Mouse (Mus musculus) MEL (cell line): ENCODE data around the gene Chchd5. TPM values are rescaled to one million over a fixed set of nuclear protein-coding genes. Genes with fewer than 3 reads are reported as not detected.

Experiments
- DNase-seq: peaks from one replicate; pipeline ENCODE4 v3.0.0; 2011; ENCODE audit warnings: low read depth, low spot score
- H3K27ac ChIP-seq: 2 replicates; pipeline ENCODE4 v1.5.1; 2012; ENCODE audit warnings: low read depth, mild to moderate bottlenecking, control low read depth, low read length, moderate library complexity; ENCODE audit not compliant: control insufficient read depth
- H3K27me3 ChIP-seq, 2 experiments: fragments of 150-350 bp in 1 of 2; sonication (generic) in 1 of 2; 2 replicates each; pipeline ENCODE4 v1.6.1; 2012; ENCODE audit warnings: low read length in 2 of 2, mild to moderate bottlenecking in 2 of 2, improper control_type of control experiment in 1 of 2, moderate library complexity in 1 of 2; ENCODE audit not compliant: insufficient read depth in 2 of 2, control insufficient read depth in 1 of 2
- H3K36me3 ChIP-seq, 2 experiments: 2 replicates each; pipeline ENCODE4 v1.6.1; 2012 to 2014; ENCODE audit warnings: low read length in 2 of 2, improper control_type of control experiment in 1 of 2, inconsistent platforms in 1 of 2, mild to moderate bottlenecking in 1 of 2; ENCODE audit not compliant: insufficient read depth in 2 of 2, control insufficient read depth in 1 of 2
- H3K4me1 ChIP-seq, 2 experiments: fragments of 150-350 bp in 1 of 2; sonication (generic) in 1 of 2; 2 replicates each; pipeline ENCODE4 v1.6.1; 2012; ENCODE audit warnings: low read length in 2 of 2, improper control_type of control experiment in 1 of 2, mild to moderate bottlenecking in 1 of 2; ENCODE audit not compliant: insufficient read depth in 2 of 2, control insufficient read depth in 1 of 2
- H3K4me3 ChIP-seq, 2 experiments: fragments of 150-350 bp in 1 of 2; sonication (generic) in 1 of 2; 2 replicates each; pipeline ENCODE4 v1.5.1; 2012; ENCODE audit warnings: low read depth in 2 of 2, low read length in 2 of 2, mild to moderate bottlenecking in 2 of 2, moderate library complexity in 2 of 2, control low read depth in 1 of 2, improper control_type of control experiment in 1 of 2; ENCODE audit not compliant: control insufficient read depth in 1 of 2, insufficient read depth in 1 of 2
- H3K79me2 ChIP-seq: 2 replicates; pipeline ENCODE4 v1.6.1; 2012; ENCODE audit warnings: mild to moderate bottlenecking, low read length, moderate library complexity; ENCODE audit not compliant: control insufficient read depth, poor library complexity, insufficient read depth
- H3K9ac ChIP-seq: 2 replicates; pipeline ENCODE4 v1.6.1; 2012; ENCODE audit warnings: low read depth, mild to moderate bottlenecking, control low read depth, low read length, moderate library complexity; ENCODE audit not compliant: control insufficient read depth, poor library complexity, severe bottlenecking
- H3K9me3 ChIP-seq: fragments of 150-350 bp; sonication (generic); replicated peaks from 2 replicates; pipeline ENCODE4 v1.6.1; 2012; ENCODE audit warnings: mild to moderate bottlenecking, low read length, improper control_type of control experiment, moderate library complexity; ENCODE audit not compliant: insufficient read depth
- BHLHE40 ChIP-seq: IDR thresholded peaks from 2 replicates; pipeline ENCODE4 v1.6.1; 2012; ENCODE audit warnings: low read depth, mild to moderate bottlenecking, inconsistent platforms, low read length, improper control_type of control experiment, borderline replicate concordance
- CHD2 ChIP-seq: IDR thresholded peaks from 2 replicates; pipeline ENCODE4 v1.6.1; 2011; ENCODE audit warnings: low read length, improper control_type of control experiment
- CTCF ChIP-seq, 3 experiments: IDR thresholded peaks in 2 of 3; conservative IDR thresholded peaks in 1 of 3; 2 replicates each; pipeline ENCODE4 v1.5.1; 2011 to 2012; ENCODE audit warnings: low read length in 3 of 3, low read depth in 2 of 3, mild to moderate bottlenecking in 2 of 3, improper control_type of control experiment in 1 of 3, inconsistent platforms in 1 of 3, mixed read lengths in 1 of 3, moderate library complexity in 1 of 3; ENCODE audit not compliant: control insufficient read depth in 1 of 3, insufficient read depth in 1 of 3, poor library complexity in 1 of 3, severe bottlenecking in 1 of 3
- ELF1 ChIP-seq: IDR thresholded peaks from 2 replicates; pipeline ENCODE4 v1.6.1; 2014; ENCODE audit warnings: low read depth, mild to moderate bottlenecking, inconsistent platforms, low read length, improper control_type of control experiment, moderate library complexity
- GABPA ChIP-seq: IDR thresholded peaks from 2 replicates; pipeline ENCODE4 v1.6.1; 2012; ENCODE audit warnings: low read depth, mild to moderate bottlenecking, inconsistent platforms, low read length, improper control_type of control experiment, moderate library complexity
- GATA1 ChIP-seq: IDR thresholded peaks from 2 replicates; pipeline ENCODE4 v1.6.1; 2011; ENCODE audit warnings: low read depth, low read length, improper control_type of control experiment
- MAFK ChIP-seq: IDR thresholded peaks from 2 replicates; pipeline ENCODE4 v1.6.1; 2011; ENCODE audit warnings: low read depth, mild to moderate bottlenecking, low read length, improper control_type of control experiment, borderline replicate concordance
- MAX ChIP-seq: IDR thresholded peaks from 2 replicates; pipeline ENCODE4 v1.6.1; 2011; ENCODE audit warnings: low read length, improper control_type of control experiment
- MYB ChIP-seq: IDR thresholded peaks from 2 replicates; pipeline ENCODE4 v1.6.1; 2011; ENCODE audit warnings: mild to moderate bottlenecking, low read depth, low read length, improper control_type of control experiment
- MYC ChIP-seq: IDR thresholded peaks from 2 replicates; pipeline ENCODE4 v1.6.1; 2011; ENCODE audit warnings: low read depth, mild to moderate bottlenecking, low read length, improper control_type of control experiment, moderate library complexity
- POLR2AphosphoS2 ChIP-seq: IDR thresholded peaks from 2 replicates; pipeline ENCODE4 v1.6.1; 2011; ENCODE audit warnings: low read length, improper control_type of control experiment
- RAD21 ChIP-seq: IDR thresholded peaks from 2 replicates; pipeline ENCODE4 v1.6.1; 2011; ENCODE audit warnings: mild to moderate bottlenecking, low read depth, low read length, improper control_type of control experiment
- RCOR1 ChIP-seq: IDR thresholded peaks from 2 replicates; pipeline ENCODE4 v1.6.1; 2012; ENCODE audit warnings: low read depth, mild to moderate bottlenecking, inconsistent platforms, low read length, improper control_type of control experiment
- SMC3 ChIP-seq: IDR thresholded peaks from 2 replicates; pipeline ENCODE4 v1.6.1; 2011; ENCODE audit warnings: low read depth, low read length, improper control_type of control experiment
- USF2 ChIP-seq, 2 experiments: IDR thresholded peaks; 2 replicates each; pipeline ENCODE4 v1.6.1; 2011 to 2012; ENCODE audit warnings: improper control_type of control experiment in 2 of 2, low read length in 2 of 2, borderline replicate concordance in 1 of 2, inconsistent platforms in 1 of 2, low read depth in 1 of 2, mild to moderate bottlenecking in 1 of 2; ENCODE audit not compliant: insufficient read depth in 1 of 2
- ZKSCAN1 ChIP-seq: IDR thresholded peaks from 2 replicates; pipeline ENCODE4 v1.6.1; 2012; ENCODE audit warnings: low read depth, mild to moderate bottlenecking, inconsistent platforms, low read length, improper control_type of control experiment, moderate library complexity
- ZNF384 ChIP-seq: IDR thresholded peaks from 2 replicates; pipeline ENCODE4 v1.6.1; 2012; ENCODE audit warnings: low read depth, mild to moderate bottlenecking, inconsistent platforms, low read length, improper control_type of control experiment
- polyA plus RNA-seq, 2 experiments: library from polyadenylated mRNA; stranded (reverse) in 1 of 2; unstranded in 1 of 2; fragments of >175 nt in 1 of 2; fragments of >200 nt in 1 of 2; gene quantifications; 2 replicates each; pipeline versions ENCODE4 v1.2.1 to v1.2.4; 2012; ENCODE audit warnings: low replicate concordance in 2 of 2, low read depth in 1 of 2; ENCODE audit not compliant: insufficient read length in 2 of 2, insufficient read depth in 1 of 2, missing spikeins in 1 of 2
- total RNA-seq: library from RNA; depleted of rRNA; stranded (reverse); fragments of 300-350 nt; gene quantifications from 2 replicates; pipeline ENCODE4 v1.2.3, GENCODE M21; 2012

Chchd5 gene
- total and polyA plus RNA-seq, 3 experiments = 15.9 to 23.7 TPM; not detected in 1

GRCm38 (mm10) chr2:129081097-129081496 is 48.4 kb upstream of the Chchd5 start:
- Histone ChIP-seq H3K9ac (no peak overlapping the region), H3K4me3 (no peak overlapping the region), H3K27me3 (no peaks in the 10 kb centered on the region), H3K27ac (no peak overlapping the region), H3K9me3 (no peaks in the 10 kb centered on the region), H3K4me1 (no peaks in the 10 kb centered on the region), H3K79me2 (no peaks in the 10 kb centered on the region), H3K36me3 (no peaks in the 10 kb centered on the region; a peak in 1 of 4 replicates)
- TF ChIP-seq GATA1 (no peak), ELF1 (no peak), USF2 (IDR thresholded peaks at IDR 0.05; ENCODE audit: borderline replicate concordance in 1 of 2, insufficient read depth in 1 of 2, low read depth in 1 of 2, low read length in 2 of 2) (no peak), RCOR1 (no peak), RAD21 (no peak), BHLHE40 (no peak), SMC3 (no peak), CTCF (IDR thresholded peaks at IDR 0.05 in 2 of 3, conservative IDR thresholded peaks at IDR 0.05 in 1 of 3; ENCODE audit: control insufficient read depth in 1 of 3, insufficient read depth in 1 of 3, low read depth in 2 of 3, low read length in 3 of 3, poor library complexity in 1 of 3, severe bottlenecking in 1 of 3) (no peak), MAX (no peak), ZKSCAN1 (no peak), MAFK (no peak), MYC (no peak), POLR2AphosphoS2 (no peak)
- DNase-seq = no peak

- TF ChIP-seq CHD2 (no peak), ZNF384 (peak; percentile 77)
- Histone ChIP-seq H3K27ac (no peak overlapping the region), H3K9me3 (no peaks in the 10 kb centered on the region)
These were observed 46.0 kb upstream of the Chchd5 start for GRCm38 (mm10) chr2:129083514-129083913.

GRCm38 (mm10) chr2:129084959-129085358 is 44.5 kb upstream of the Chchd5 start:
- Histone ChIP-seq H3K79me2 (no peaks in the 10 kb centered on the region), H3K9ac (no peak overlapping the region), H3K9me3 (no peaks in the 10 kb centered on the region), H3K36me3 (no peaks in the 10 kb centered on the region; a peak in 1 of 4 replicates), H3K27ac (no peak overlapping the region), H3K27me3 (no peaks in the 10 kb centered on the region), H3K4me1 (no peaks in the 10 kb centered on the region), H3K4me3 (no peak overlapping the region)
- DNase-seq = peak; percentile 28
- TF ChIP-seq GABPA (no peak), MYB (no peak), CTCF (IDR thresholded peaks at IDR 0.05 in 2 of 3, conservative IDR thresholded peaks at IDR 0.05 in 1 of 3; ENCODE audit: control insufficient read depth in 1 of 3, insufficient read depth in 1 of 3, low read depth in 2 of 3, low read length in 3 of 3, poor library complexity in 1 of 3, severe bottlenecking in 1 of 3) (peak; percentile 47 to 58 (median 55)), GATA1 (no peak), MAX (no peak)

More at GRCm38 (mm10) chr2:129083514-129083913, 46.0 kb upstream of the Chchd5 start:
- H3K27me3 ChIP-seq = no peaks in the 10 kb centered on the region
- H3K36me3 ChIP-seq = no peaks in the 10 kb centered on the region; a peak in 1 of 4 replicates
- no peak overlapping the region for H3K9ac ChIP-seq
- H3K4me1 ChIP-seq = no peaks in the 10 kb centered on the region
- peak; percentile 45 for DNase-seq
- H3K4me3 ChIP-seq = no peak overlapping the region
- H3K79me2 ChIP-seq = no peaks in the 10 kb centered on the region
